In the genomic region with DNA sequence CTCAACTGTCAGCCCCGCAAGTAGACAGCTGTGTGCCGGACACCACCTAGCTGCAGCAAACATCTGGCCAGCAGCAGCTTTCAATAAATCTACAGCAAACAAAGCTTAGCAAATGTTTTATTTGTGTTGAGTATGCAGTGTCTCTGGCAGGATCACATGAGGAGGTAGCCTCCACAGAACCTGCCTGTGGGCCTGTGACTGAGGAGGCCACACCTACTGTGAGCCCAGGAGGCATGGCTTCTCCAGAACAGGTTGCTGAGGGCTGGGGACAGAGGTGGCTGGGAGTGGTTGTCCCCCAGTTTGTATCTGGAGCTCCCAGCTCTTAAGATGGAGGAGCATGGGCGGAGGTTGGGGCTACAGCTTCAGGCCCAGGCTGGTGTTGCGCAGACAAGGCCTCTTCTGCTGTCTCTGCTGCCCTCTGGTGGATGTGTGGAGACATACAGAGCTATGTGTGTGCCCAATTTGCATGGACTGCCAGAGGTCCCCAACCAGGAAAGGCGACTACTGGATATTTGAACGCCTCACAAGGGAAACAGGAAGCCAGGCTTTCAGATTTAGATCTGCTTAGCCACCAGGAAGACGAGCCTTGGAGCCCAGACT, we compare ENCODE assay signal across 9 mouse cellular contexts. TPM values are rescaled to one million over a fixed set of nuclear protein-coding genes. Genes with fewer than 3 reads are reported as not detected.
DNase-seq lines count a peak whose midpoint lies in the region; ATAC-seq and TF ChIP-seq lines count a peak whose summit lies in the region.
"Had no signal": no experiment of that assay in that cellular context is flagged by ENCODE, and none has a peak within 500 bp of the region (broad histone marks: within the 10 kb centered on the region; RNA-seq: fewer than 3 reads in every experiment).

No protein-coding gene starts in this region.

- intact Hi-C loops in heart, postnatal 14 days (cut with DNase I) = loop anchor here (2.0 to 5.0 kb wide), 5 partner anchors 24 to 271 kb away; a partner anchor contains a TSS

- H3K9me3 ChIP-seq in ES-Bruce4 (replicated peaks; ENCODE audit: control insufficient read depth, insufficient read depth, low read length, poor library complexity, severe bottlenecking) = no peaks in the 10 kb centered on the region
- H3K9me3 ChIP-seq in forebrain, embryonic 11.5 days (ENCODE audit: control insufficient read depth, low read length) = no peaks in the 10 kb centered on the region
- H3K9me3 ChIP-seq: heart, embryonic 13.5 days had no signal

- DNase-seq in c-Kit-positive CD71-positive TER-119-negative erythroid progenitor cells, embryonic 14.5 days (ENCODE audit: low read depth) = peak; percentile 83
- peak; percentile 88 for DNase-seq in forebrain, embryonic 11.5 days (ENCODE audit: low spot score)
- peak; percentile 79 to 90 for DNase-seq in heart, postnatal 14 days
- peak; percentile 85 to 90 for DNase-seq in kidney, postnatal 4 days
- DNase-seq in lung, adult 18-20 months = peak; percentile 76 to 84
- peak; percentile 85 for DNase-seq in testis, postnatal 10 days (ENCODE audit: low spot score)

- peak; percentile 75 for ATAC-seq in forebrain, embryonic 11.5 days (replicated peaks; ENCODE audit: low FRiP score)
- ATAC-seq in neutrophil, adult 5-6 weeks (ENCODE audit: extremely low read depth, insufficient number of reproducible peaks, low FRiP score, poor library complexity, severe bottlenecking) = peak; percentile 96

- peak overlapping the region; percentile 31 for H3K27ac ChIP-seq in ES-Bruce4 (ENCODE audit: insufficient read depth, low read length)
- no peak overlapping the region for H3K27ac ChIP-seq in forebrain, embryonic 11.5 days (ENCODE audit: low read depth, low read length)
- H3K27ac ChIP-seq: heart, embryonic 13.5 days had no signal

- H3K9ac ChIP-seq in ES-Bruce4 (ENCODE audit: low read depth, poor library complexity, severe bottlenecking) = no peak overlapping the region
- H3K9ac ChIP-seq in forebrain, embryonic 11.5 days (ENCODE audit: low read length) = no peak overlapping the region
- H3K9ac ChIP-seq: heart, embryonic 13.5 days had no signal

- H3K4me3 ChIP-seq in ES-Bruce4 (ENCODE audit: low read depth, low read length) = peak overlapping the region; percentile 1; the same call in 1 of the 2 replicates
- H3K4me3 ChIP-seq in forebrain, embryonic 11.5 days (ENCODE audit: low read depth, low read length) = no peak overlapping the region
- H3K4me3 ChIP-seq: heart, embryonic 13.5 days had no signal

- TF ChIP-seq CTCF in ES-Bruce4 (IDR thresholded peaks at IDR 0.05; ENCODE audit: low read depth, low read length) = peak; percentile 98

- peaks cover 9% of the 10 kb centered on the region for H3K4me1 ChIP-seq in ES-Bruce4 (ENCODE audit: control insufficient read depth, insufficient read depth, low read length)
- H3K4me1 ChIP-seq in forebrain, embryonic 11.5 days (replicated peaks; ENCODE audit: control insufficient read depth, insufficient read depth, low read length) = no peaks in the 10 kb centered on the region

- no peak overlapping the region for H3K4me2 ChIP-seq in forebrain, embryonic 11.5 days (ENCODE audit: low read depth, low read length, severe bottlenecking)
- H3K4me2 ChIP-seq: heart, embryonic 13.5 days had no signal

- 41% methylated on average over 7 of the region's 7 CpGs for WGBS in forebrain, embryonic 11.5 days

- H3K36me3 ChIP-seq in ES-Bruce4 (ENCODE audit: control insufficient read depth, insufficient read depth, low read length, poor library complexity, severe bottlenecking) = peaks cover 13% of the 10 kb centered on the region; the same call in 1 of the 2 replicates
- H3K36me3 ChIP-seq in forebrain, embryonic 11.5 days (ENCODE audit: control insufficient read depth, insufficient read depth, low read length) = peaks cover 4% of the 10 kb centered on the region; the same call in 1 of the 2 replicates

- TF ChIP-seq POLR2A in ES-Bruce4 (IDR thresholded peaks at IDR 0.05; ENCODE audit: insufficient read depth, low read length) = no peak

- 0 out of 2 replicates have a peak, but pooled peaks have one; percentile 40 for TF ChIP-seq EP300 in ES-Bruce4 (IDR thresholded peaks at IDR 0.05; ENCODE audit: insufficient read depth, low read depth, low read length)

- H3K27me3 ChIP-seq in ES-Bruce4 (ENCODE audit: control insufficient read depth, insufficient read depth, low read length, poor library complexity, severe bottlenecking) = no peaks in the 10 kb centered on the region
- H3K27me3 ChIP-seq in forebrain, embryonic 11.5 days (ENCODE audit: control insufficient read depth, insufficient read depth, low read length) = no peaks in the 10 kb centered on the region
- H3K27me3 ChIP-seq: heart, embryonic 13.5 days had no signal

RNA-seq across cellular contexts. Expression of a gene that starts 5.5 kb away (rescaled TPM):
- polyA plus RNA-seq in ES-Bruce4 (2011; ENCODE audit: insufficient read depth, insufficient read length, low read depth, missing spikeins) = 2.2 and 3.0 TPM in 2 replicates
- 2.5 and 2.6 TPM in 2 replicates for polyA plus RNA-seq in forebrain, embryonic 11.5 days (2014; fragmentation: Nextera tagmentation; extraction: Ambion mirVana)
- total RNA-seq in heart, postnatal 14 days (2021) = 1 to 10 TPM; 1.2 TPM
- 0.49 and 3.8 TPM in 2 replicates for total RNA-seq in neutrophil, adult 5-6 weeks (2017)

RNA-seq across cellular contexts. Expression of a gene that starts 8.1 kb away (rescaled TPM):
- polyA plus RNA-seq in ES-Bruce4 (2011; ENCODE audit: insufficient read depth, insufficient read length, low read depth, missing spikeins) = 86.6 and 94.0 TPM in 2 replicates
- polyA plus RNA-seq in forebrain, embryonic 11.5 days (2014; fragmentation: Nextera tagmentation; extraction: Ambion mirVana) = 188 and 192 TPM in 2 replicates
- total RNA-seq in heart, postnatal 14 days (2021) = 10 to 100 TPM; 46.8 to 51.3 TPM
- total RNA-seq in neutrophil, adult 5-6 weeks (2017) = 164 TPM in 2 replicates

RNA-seq across cellular contexts. Expression of a gene that starts 8.1 kb away (rescaled TPM):
- polyA plus RNA-seq in ES-Bruce4 (2011; ENCODE audit: insufficient read depth, insufficient read length, low read depth, missing spikeins) = 252 and 266 TPM in 2 replicates
- polyA plus RNA-seq in forebrain, embryonic 11.5 days (2014; fragmentation: Nextera tagmentation; extraction: Ambion mirVana) = 251 and 272 TPM in 2 replicates
- 100 to 1,000 TPM; 114 to 128 TPM for total RNA-seq in heart, postnatal 14 days (2021)
- 72.7 and 74.6 TPM in 2 replicates for total RNA-seq in neutrophil, adult 5-6 weeks (2017)

RNA-seq across cellular contexts. Expression of a gene that starts 10.4 kb away (rescaled TPM):
- 21.0 and 24.7 TPM in 2 replicates for polyA plus RNA-seq in ES-Bruce4 (2011; ENCODE audit: insufficient read depth, insufficient read length, low read depth, missing spikeins)
- polyA plus RNA-seq in forebrain, embryonic 11.5 days (2014; fragmentation: Nextera tagmentation; extraction: Ambion mirVana) = 25.4 and 27.2 TPM in 2 replicates
- 10 to 100 TPM; 16.3 to 17.6 TPM for total RNA-seq in heart, postnatal 14 days (2021)
- total RNA-seq in neutrophil, adult 5-6 weeks (2017) = 25.7 and 27.5 TPM in 2 replicates

RNA-seq across cellular contexts. Expression of a gene that starts 15.2 kb away (rescaled TPM):
- polyA plus RNA-seq in ES-Bruce4 (2011; ENCODE audit: insufficient read depth, insufficient read length, low read depth, missing spikeins) = 7.4 and 8.7 TPM in 2 replicates
- 57.6 and 66.1 TPM in 2 replicates for polyA plus RNA-seq in forebrain, embryonic 11.5 days (2014; fragmentation: Nextera tagmentation; extraction: Ambion mirVana)
- total RNA-seq in heart, postnatal 14 days (2021) = 10 to 100 TPM; 40.7 to 46.5 TPM
- total RNA-seq in neutrophil, adult 5-6 weeks (2017) = 42.6 and 53.2 TPM in 2 replicates
